Mouse (Mus musculus) hindbrain, embryonic 12.5 days (tissue): ENCODE results near the gene Atat1. TPM values are rescaled to one million over a fixed set of nuclear protein-coding genes. Genes with fewer than 3 reads are reported as not detected.

ENCODE experiments used
- ATAC-seq: fragments of 200-750 bp; cut with Nextera tagmentation; 2 replicates; pipeline ENCODE4 v1.8.0; 2017; ENCODE audit warnings: moderate TSS enrichment; ENCODE audit not compliant: low FRiP score
- H3K27ac ChIP-seq: fragments of 300-500 bp; sonication (generic); 2 replicates; pipeline ENCODE4 v1.5.1; 2016; ENCODE audit warnings: mild to moderate bottlenecking
- H3K27me3 ChIP-seq: fragments of 300-500 bp; sonication (generic); 2 replicates; pipeline ENCODE4 v1.6.1; 2016; ENCODE audit warnings: mild to moderate bottlenecking
- H3K36me3 ChIP-seq: fragments of 300-500 bp; sonication (generic); 2 replicates; pipeline ENCODE4 v1.6.1; 2016; ENCODE audit warnings: mild to moderate bottlenecking
- H3K4me1 ChIP-seq: fragments of 300-500 bp; sonication (generic); 2 replicates; pipeline ENCODE4 v1.6.1; 2016
- H3K4me2 ChIP-seq: fragments of 300-500 bp; sonication (generic); replicated peaks from 2 replicates; pipeline ENCODE4 v1.6.1; 2016; ENCODE audit warnings: mild to moderate bottlenecking
- H3K4me3 ChIP-seq: fragments of 300-500 bp; sonication (generic); 2 replicates; pipeline ENCODE4 v1.5.1; 2016; ENCODE audit warnings: mild to moderate bottlenecking
- H3K9ac ChIP-seq: fragments of 300-500 bp; sonication (generic); 2 replicates; pipeline ENCODE4 v1.6.1; 2016; ENCODE audit warnings: mild to moderate bottlenecking, moderate library complexity
- H3K9me3 ChIP-seq: fragments of 300-500 bp; sonication (generic); replicated peaks from 2 replicates; pipeline ENCODE4 v1.6.1; 2016; ENCODE audit warnings: mild to moderate bottlenecking
- WGBS: fragments of 180-500 bp; shearing (Covaris S2); methylation state at CpG from one replicate; pipeline ENCODE4 v1.1.7; 2016; 5-methylcytosine and 5-hydroxymethylcytosine counted together
- polyA plus RNA-seq: library from polyadenylated mRNA; unstranded; fragments of >200 nt; fragmentation: Nextera tagmentation; extraction: Ambion mirVana; gene quantifications from 2 replicates; pipeline ENCODE4 v1.2.1, GENCODE M21; 2016

The Atat1 gene
- polyA plus RNA-seq, 1 experiment from 2014 or later = 294 TPM

DNA sequence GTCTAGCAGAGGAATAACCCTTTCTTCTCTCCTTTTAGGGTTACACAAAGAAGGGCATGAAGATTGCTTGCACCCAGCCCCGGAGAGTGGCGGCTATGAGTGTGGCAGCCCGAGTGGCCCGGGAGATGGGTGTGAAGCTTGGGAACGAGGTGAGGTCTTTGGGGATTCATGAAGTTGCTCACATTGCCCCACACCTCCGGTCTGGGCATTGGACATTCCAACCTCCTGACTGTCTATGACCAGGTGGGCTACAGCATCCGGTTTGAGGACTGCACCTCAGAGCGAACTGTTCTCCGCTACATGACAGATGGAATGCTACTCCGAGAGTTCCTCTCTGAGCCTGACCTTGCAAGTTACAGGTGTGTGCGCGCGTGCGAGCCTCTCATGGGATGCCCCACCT lies 26.1 kb downstream of the Atat1 start:
- Histone ChIP-seq H3K9ac (no peak overlapping the region), H3K4me1 (peaks cover 11% of the 10 kb centered on the region), H3K9me3 (no peaks in the 10 kb centered on the region), H3K27ac (no peak overlapping the region), H3K36me3 (peaks cover 73% of the 10 kb centered on the region), H3K27me3 (no peaks in the 10 kb centered on the region), H3K4me3 (no peak overlapping the region), H3K4me2 (no peak overlapping the region)
- no peak for ATAC-seq
- 94% methylated on average over 14 of the region's 14 CpGs for WGBS

GRCm38 (mm10) chr17:35882924-35883323 lies 27.0 kb downstream of the Atat1 start:
- Histone ChIP-seq H3K4me3 (no peak overlapping the region), H3K27ac (no peak overlapping the region), H3K27me3 (no peaks in the 10 kb centered on the region), H3K36me3 (peaks cover 65% of the 10 kb centered on the region), H3K9me3 (no peaks in the 10 kb centered on the region), H3K9ac (no peak overlapping the region), H3K4me1 (peaks cover 11% of the 10 kb centered on the region), H3K4me2 (no peak overlapping the region)
- ATAC-seq = no peak
- 92% methylated on average over 17 of the region's 17 CpGs for WGBS

DNA sequence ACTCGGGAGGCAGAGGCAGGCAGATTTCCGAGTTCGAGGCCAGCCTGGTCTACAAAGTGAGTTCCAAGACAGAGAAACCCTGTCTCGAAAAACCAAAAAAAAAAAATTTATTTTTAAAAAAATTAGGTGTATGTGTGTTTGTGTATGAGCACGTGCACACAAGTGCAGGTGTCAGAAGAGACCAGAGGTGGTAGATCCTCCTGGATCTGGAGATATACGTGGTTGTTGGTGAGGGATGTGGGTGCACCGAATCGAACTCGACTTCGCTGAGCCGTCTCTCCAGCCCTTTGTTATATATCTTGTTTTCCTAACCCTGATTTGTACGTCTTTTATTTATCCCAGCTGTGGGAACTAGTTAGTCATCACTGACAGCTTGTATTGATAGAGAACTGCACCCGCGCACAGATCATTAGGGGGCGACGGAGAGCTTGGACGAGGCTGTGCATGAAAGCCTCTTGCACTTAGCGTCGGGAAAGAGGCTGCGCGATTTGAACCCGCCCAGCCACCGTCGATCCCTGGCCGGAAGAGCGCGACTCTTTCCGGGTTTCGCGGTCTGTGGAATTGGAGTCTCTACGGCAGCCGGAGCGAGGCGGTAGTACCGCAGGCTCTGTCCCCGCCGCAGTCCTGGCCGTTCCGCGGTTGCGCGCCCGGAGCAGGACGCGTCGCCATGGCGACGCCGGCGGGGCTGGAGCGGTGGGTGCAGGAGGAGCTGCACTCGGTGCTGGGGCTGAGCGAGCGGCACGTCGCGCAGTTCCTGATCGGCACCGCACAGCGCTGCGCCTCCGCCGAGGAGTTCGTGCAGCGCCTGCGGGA lies 30.4 kb downstream of the Atat1 start, which contains the start of gene Dhx16:
Dhx16 (plus strand) TSS at position 575 of the 813 bp plus-strand sequence.
- WGBS = 6% methylated on average over 66 of the region's 66 CpGs
- peak; percentile 91 for ATAC-seq
- Histone ChIP-seq H3K4me2 (peak within 1 kb of the TSS; percentile 71), H3K27me3 (no peaks in the 10 kb centered on the region), H3K27ac (peak within 1 kb of the TSS; percentile 71), H3K4me1 (peaks cover 11% of the 10 kb centered on the region), H3K9me3 (no peaks in the 10 kb centered on the region), H3K9ac (peak within 1 kb of the TSS; percentile 82), H3K4me3 (peak within 1 kb of the TSS; percentile 78), H3K36me3 (peaks cover 49% of the 10 kb centered on the region)

- 95% methylated on average over 6 of the region's 6 CpGs for WGBS
- H3K4me3 ChIP-seq = no peak overlapping the region
- peaks cover 38% of the 10 kb centered on the region for H3K36me3 ChIP-seq
- no peak overlapping the region for H3K4me2 ChIP-seq
- no peaks in the 10 kb centered on the region for H3K27me3 ChIP-seq
- no peak for ATAC-seq
- peaks cover 34% of the 10 kb centered on the region for H3K4me1 ChIP-seq
- peaks cover 6% of the 10 kb centered on the region; the same call in 1 of the 2 replicates for H3K9me3 ChIP-seq
- no peak overlapping the region for H3K27ac ChIP-seq
- no peak overlapping the region for H3K9ac ChIP-seq
Measured at GRCm38 (mm10) chr17:35874721-35875120, 35.2 kb downstream of the Atat1 start.

- Histone ChIP-seq H3K9ac (no peak overlapping the region), H3K36me3 (peaks cover 38% of the 10 kb centered on the region), H3K4me2 (peak overlapping the region; percentile 31), H3K27me3 (no peaks in the 10 kb centered on the region), H3K9me3 (peaks cover 6% of the 10 kb centered on the region; the same call in 1 of the 2 replicates), H3K27ac (no peak overlapping the region), H3K4me3 (peak overlapping the region; percentile 14; the same call in 1 of the 2 replicates), H3K4me1 (peaks cover 42% of the 10 kb centered on the region)
- 32% methylated on average over 21 of the region's 21 CpGs for WGBS
- ATAC-seq = peak; percentile 15
Measured at GRCm38 (mm10) chr17:35873774-35874519, 35.9 kb downstream of the Atat1 start.

DNA sequence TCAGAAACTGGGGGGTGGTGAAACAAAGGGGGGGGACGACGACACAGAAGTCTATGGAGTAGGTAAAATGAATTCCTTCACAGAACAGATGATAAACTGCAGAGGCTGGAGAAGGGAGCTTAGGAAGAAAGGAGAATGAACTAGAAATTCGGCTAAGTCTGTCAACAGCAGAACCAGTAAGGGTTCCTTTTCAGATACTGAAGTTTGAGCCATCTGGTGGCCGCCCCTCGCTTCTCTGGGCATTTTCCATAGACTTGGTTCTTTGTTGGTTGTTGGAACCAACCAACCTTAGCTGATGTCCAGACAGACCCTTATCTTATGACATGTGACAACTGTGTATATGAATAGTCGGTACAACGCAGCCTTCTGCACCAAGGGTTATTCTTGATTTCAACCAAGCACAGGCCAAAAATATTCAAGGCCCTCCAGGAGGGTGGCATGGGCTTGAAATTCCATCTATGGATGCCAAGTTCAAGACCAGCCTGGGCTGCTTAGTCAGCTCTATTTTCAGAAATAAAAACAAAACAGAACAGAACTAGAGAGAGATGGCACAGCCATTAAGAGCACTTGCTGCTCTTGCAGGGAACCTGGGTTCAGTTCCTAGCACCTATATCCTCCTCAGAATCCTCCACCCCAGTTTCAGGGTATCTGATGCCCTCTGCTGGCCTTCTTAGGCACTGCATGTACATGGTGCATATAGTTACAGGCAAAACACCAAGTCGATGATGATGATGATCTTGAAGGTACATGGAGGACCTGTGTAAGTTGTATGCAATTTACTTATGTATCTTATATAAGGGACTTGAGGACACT lies 38.8 kb downstream of the Atat1 start:
- peak overlapping the region; percentile 99 for H3K4me2 ChIP-seq
- H3K9ac ChIP-seq = no peak overlapping the region
- peaks cover 6% of the 10 kb centered on the region; the same call in 1 of the 2 replicates for H3K9me3 ChIP-seq
- H3K4me3 ChIP-seq = peak overlapping the region; percentile 75
- WGBS = 88% methylated on average over 8 of the region's 8 CpGs
- no peak for ATAC-seq
- H3K27ac ChIP-seq = peak overlapping the region; percentile 73; the same call in 1 of the 2 replicates
- no peaks in the 10 kb centered on the region for H3K27me3 ChIP-seq
- peaks cover 61% of the 10 kb centered on the region for H3K4me1 ChIP-seq
- H3K36me3 ChIP-seq = peaks cover 33% of the 10 kb centered on the region

DNA sequence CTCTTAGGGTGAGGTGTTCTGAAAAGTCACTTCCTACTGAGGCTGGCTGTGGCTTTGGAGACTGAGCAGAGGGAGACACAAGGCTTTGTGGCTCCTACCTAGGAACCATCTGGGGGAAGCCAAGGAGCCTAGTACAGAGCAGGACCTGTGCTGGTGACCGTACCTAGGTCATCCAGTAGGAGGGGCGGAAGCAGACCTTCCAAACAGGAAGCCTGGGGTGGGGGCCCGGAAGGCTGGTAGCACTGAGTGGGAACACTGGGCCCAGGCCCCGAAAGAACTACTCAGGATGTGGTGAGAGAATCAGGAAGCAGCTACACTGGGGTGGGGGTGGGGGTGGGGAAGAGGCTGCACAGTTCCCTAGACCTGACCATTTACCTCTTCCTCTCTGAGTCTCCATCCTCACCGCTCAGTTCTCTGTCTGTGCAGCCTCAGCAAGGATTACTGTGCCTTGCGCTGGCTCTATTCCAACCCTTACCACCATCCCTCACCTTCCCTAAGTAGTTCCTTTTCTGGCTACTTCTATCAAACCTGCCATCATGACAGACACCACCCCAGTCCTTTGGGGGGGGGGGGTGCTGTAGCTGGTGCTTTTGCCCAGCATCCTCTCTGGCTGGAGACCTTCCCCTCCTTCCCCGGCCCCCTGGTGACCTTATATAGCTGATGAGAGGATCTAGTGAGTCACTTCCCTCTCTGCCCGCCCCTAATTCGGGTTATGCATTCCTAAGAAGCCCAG lies 39.6 kb downstream of the Atat1 start:
- Histone ChIP-seq H3K4me2 (peak overlapping the region; percentile 99), H3K4me3 (peak overlapping the region; percentile 75), H3K9ac (peak overlapping the region; percentile 85), H3K27ac (peak overlapping the region; percentile 73), H3K27me3 (no peaks in the 10 kb centered on the region), H3K9me3 (peaks cover 6% of the 10 kb centered on the region; the same call in 1 of the 2 replicates), H3K36me3 (peaks cover 28% of the 10 kb centered on the region), H3K4me1 (peaks cover 61% of the 10 kb centered on the region)
- WGBS = 66% methylated on average over 9 of the region's 9 CpGs
- ATAC-seq = no peak

DNA sequence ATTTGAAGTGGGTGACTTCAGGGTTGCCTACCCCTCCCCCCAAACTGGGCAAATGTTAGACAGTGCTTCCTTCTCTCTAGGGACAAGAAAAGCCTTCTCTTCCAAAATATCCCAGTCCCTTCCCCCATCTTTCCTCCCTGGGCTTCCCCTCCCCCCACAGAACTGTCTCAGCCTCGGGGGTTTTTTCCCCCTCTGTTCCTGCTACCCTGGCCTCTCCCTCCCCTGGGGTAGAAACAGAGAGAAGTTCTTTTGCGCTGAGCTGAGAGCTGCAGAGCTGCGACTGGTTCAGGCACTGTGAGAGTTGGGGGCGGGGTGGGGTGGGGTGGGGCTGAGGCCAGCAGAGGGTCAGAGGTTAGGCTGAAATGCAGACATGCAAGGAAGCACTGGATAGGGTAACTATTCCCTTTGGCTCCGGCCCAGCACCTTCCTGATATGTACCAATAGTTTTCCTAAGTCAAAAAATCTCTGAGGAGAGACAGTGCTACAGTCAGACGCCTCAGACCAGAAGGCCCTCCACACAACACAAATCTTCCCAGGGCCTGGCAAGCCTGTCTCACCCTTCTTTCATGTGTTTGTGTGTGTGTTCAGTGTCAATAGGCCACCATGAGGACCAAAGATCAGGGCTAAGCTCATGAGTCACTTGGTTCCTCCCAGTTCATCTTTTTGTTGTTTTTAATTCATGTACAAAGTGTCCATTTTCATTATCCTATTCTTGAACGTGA lies 40.4 kb downstream of the Atat1 start:
- peak overlapping the region; percentile 99 for H3K4me2 ChIP-seq
- no peak for ATAC-seq
- peaks cover 68% of the 10 kb centered on the region for H3K4me1 ChIP-seq
- H3K27me3 ChIP-seq = no peaks in the 10 kb centered on the region
- H3K27ac ChIP-seq = peak overlapping the region; percentile 73
- H3K4me3 ChIP-seq = peak overlapping the region; percentile 75
- H3K9me3 ChIP-seq = peaks cover 6% of the 10 kb centered on the region; the same call in 1 of the 2 replicates
- peak overlapping the region; percentile 85 for H3K9ac ChIP-seq
- 2% methylated on average over 7 of the region's 7 CpGs for WGBS
- H3K36me3 ChIP-seq = peaks cover 20% of the 10 kb centered on the region

DNA sequence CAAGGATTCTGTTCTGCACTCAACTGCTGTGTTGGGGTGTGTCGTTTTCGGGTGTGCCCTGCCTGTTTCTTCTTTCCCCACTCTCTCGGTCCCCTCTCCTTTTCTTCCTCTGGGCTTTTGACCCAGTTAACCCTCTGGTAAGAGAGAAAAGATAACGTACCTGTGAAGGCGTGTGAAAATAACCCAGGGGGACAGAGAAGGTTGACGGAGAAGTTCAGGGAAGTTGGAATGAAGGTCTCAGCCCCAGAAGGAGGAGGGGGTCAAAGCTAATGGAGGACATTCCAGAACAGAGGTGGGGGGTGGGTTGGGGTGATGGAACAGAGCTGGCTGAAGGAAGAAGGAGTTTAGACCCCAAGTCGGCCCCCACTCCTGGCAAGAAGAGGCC lies 40.9 kb downstream of the Atat1 start:
- H3K4me2 ChIP-seq = peak overlapping the region; percentile 99
- peaks cover 6% of the 10 kb centered on the region; the same call in 1 of the 2 replicates for H3K9me3 ChIP-seq
- WGBS = 1% methylated on average over 7 of the region's 7 CpGs
- ATAC-seq = no peak
- peaks cover 15% of the 10 kb centered on the region for H3K36me3 ChIP-seq
- no peaks in the 10 kb centered on the region for H3K27me3 ChIP-seq
- peak overlapping the region; percentile 75 for H3K4me3 ChIP-seq
- H3K9ac ChIP-seq = peak overlapping the region; percentile 85
- H3K27ac ChIP-seq = peak overlapping the region; percentile 73
- peaks cover 70% of the 10 kb centered on the region for H3K4me1 ChIP-seq

DNA sequence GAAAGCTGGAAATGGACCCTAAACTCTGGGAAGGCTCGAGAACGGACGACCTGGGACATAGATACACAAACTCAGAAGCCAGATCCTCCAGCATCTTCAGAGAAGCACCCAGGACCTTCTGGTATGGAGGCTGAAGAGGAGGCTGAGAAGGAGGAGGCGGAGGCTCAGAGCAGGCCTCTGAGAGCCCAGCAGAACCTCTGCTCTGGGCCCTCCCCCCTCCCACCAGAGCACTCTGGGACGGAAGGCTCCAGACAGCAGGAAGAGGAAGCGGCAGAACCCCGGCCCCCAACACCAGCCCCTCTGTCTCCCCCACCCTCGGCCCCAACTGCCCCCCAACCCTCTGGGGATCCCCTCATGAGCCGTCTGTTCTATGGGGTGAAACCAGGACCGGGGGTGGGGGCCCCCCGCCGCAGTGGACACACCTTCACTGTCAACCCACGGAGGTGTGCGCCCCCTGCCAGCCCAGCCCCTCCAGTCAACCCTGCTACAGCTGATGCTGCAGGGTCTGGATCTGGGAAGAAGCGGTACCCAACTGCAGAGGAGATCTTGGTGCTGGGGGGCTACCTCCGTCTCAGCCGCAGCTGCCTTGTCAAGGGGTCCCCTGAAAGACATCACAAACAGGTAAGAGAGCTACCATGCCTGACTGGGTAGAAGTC lies 41.6 kb downstream of the Atat1 start:
- peak overlapping the region; percentile 85 for H3K9ac ChIP-seq
- H3K36me3 ChIP-seq = peaks cover 14% of the 10 kb centered on the region
- WGBS = 31% methylated on average over 17 of the region's 17 CpGs
- H3K4me1 ChIP-seq = peaks cover 65% of the 10 kb centered on the region
- H3K4me3 ChIP-seq = peak overlapping the region; percentile 75
- peak overlapping the region; percentile 60 for H3K27ac ChIP-seq
- peaks cover 6% of the 10 kb centered on the region; the same call in 1 of the 2 replicates for H3K9me3 ChIP-seq
- no peaks in the 10 kb centered on the region for H3K27me3 ChIP-seq
- H3K4me2 ChIP-seq = peak overlapping the region; percentile 99
- ATAC-seq = no peak
